Mouse (Mus musculus): ENCODE results near the gene Gstm2.

- TF ChIP-seq CTCF (IDR thresholded peaks at IDR 0.05; ENCODE audit: borderline replicate concordance, insufficient read depth, low read depth, low read length) (no peak), POLR2A (IDR thresholded peaks at IDR 0.05; ENCODE audit: borderline replicate concordance, insufficient read depth, low read length) (no peak)
Observed at GRCm38 (mm10) chr3:107977691-107978090, 8.6 kb downstream of the Gstm2 start.
